Mouse (Mus musculus) hindbrain, embryonic 11.5 days (tissue): ENCODE measurements around the gene Dclk3. TPM values are rescaled to one million over a fixed set of nuclear protein-coding genes. Genes with fewer than 3 reads are reported as not detected.
A peak's percentile ranks its signal among the peaks of the same experiment; 100 is the strongest.

Source experiments
- ATAC-seq: fragments of 200-750 bp; cut with Nextera tagmentation; 2 replicates; pipeline ENCODE4 v1.8.0; 2017; ENCODE audit warnings: mild to moderate bottlenecking, moderate TSS enrichment, moderate library complexity; ENCODE audit not compliant: low FRiP score
- DNase-seq: peaks from one replicate; pipeline ENCODE4 v3.0.0-alpha.2; 2015; ENCODE audit warnings: low spot score
- H3K27ac ChIP-seq: fragments of 300-500 bp; sonication (generic); 2 replicates; pipeline ENCODE4 v1.5.1; 2014; ENCODE audit warnings: mild to moderate bottlenecking, low read depth, low read length
- H3K27me3 ChIP-seq: fragments of 300-500 bp; sonication (generic); 2 replicates; pipeline ENCODE4 v1.6.1; 2014; ENCODE audit warnings: mild to moderate bottlenecking, low read length, moderate library complexity, mixed read lengths; ENCODE audit not compliant: control insufficient read depth, insufficient read depth
- H3K36me3 ChIP-seq: fragments of 300-500 bp; sonication (generic); 2 replicates; pipeline ENCODE4 v1.6.1; 2014; ENCODE audit warnings: mild to moderate bottlenecking, low read length, moderate library complexity, mixed read lengths; ENCODE audit not compliant: control insufficient read depth, insufficient read depth
- H3K4me1 ChIP-seq: fragments of 300-500 bp; sonication (generic); replicated peaks from 2 replicates; pipeline ENCODE4 v1.6.1; 2014; ENCODE audit warnings: low read length, mixed read lengths; ENCODE audit not compliant: control insufficient read depth, insufficient read depth
- H3K4me2 ChIP-seq: fragments of 300-500 bp; sonication (generic); replicated peaks from 2 replicates; pipeline ENCODE4 v1.6.1; 2014; ENCODE audit warnings: mild to moderate bottlenecking, low read depth, low read length
- H3K4me3 ChIP-seq: fragments of 300-500 bp; sonication (generic); 2 replicates; pipeline ENCODE4 v1.5.1; 2014; ENCODE audit warnings: low read depth, low read length
- H3K9ac ChIP-seq: fragments of 300-500 bp; sonication (generic); 2 replicates; pipeline ENCODE4 v1.6.1; 2014; ENCODE audit warnings: low read depth, low read length
- H3K9me3 ChIP-seq: fragments of 300-500 bp; sonication (generic); 2 replicates; pipeline ENCODE4 v1.6.1; 2016; ENCODE audit warnings: low read length; ENCODE audit not compliant: control insufficient read depth
- WGBS: fragments of 180-500 bp; shearing (Covaris S2); extraction: QIAGEN DNeasy Blood & Tissue Kit; methylation state at CpG from one replicate; pipeline ENCODE4 v1.1.7; 2014; 5-methylcytosine and 5-hydroxymethylcytosine counted together
- polyA plus RNA-seq: library from polyadenylated mRNA; unstranded; fragments of >200 nt; fragmentation: Nextera tagmentation; extraction: Ambion mirVana; gene quantifications from 2 replicates; pipeline ENCODE4 v1.2.1, GENCODE M21; 2014

Gene Dclk3
- polyA plus RNA-seq, 1 experiment from 2014 or later = 0.32 TPM

GRCm38 (mm10) chr9:111486645-111487477, 48.0 kb downstream of the Dclk3 start:
- DNase-seq = peak; percentile 35

GRCm38 (mm10) chr9:111490583-111490982, 51.7 kb downstream of the Dclk3 start:
- no peaks in the 10 kb centered on the region for H3K36me3 ChIP-seq
- no peak overlapping the region for H3K27ac ChIP-seq
- H3K9me3 ChIP-seq = no peaks in the 10 kb centered on the region
- H3K4me3 ChIP-seq = no peak overlapping the region
- H3K4me2 ChIP-seq = no peak overlapping the region
- H3K27me3 ChIP-seq = no peaks in the 10 kb centered on the region
- ATAC-seq (no peak), DNase-seq (no peak)
- WGBS = 53% methylated on average over 8 of the region's 8 CpGs
- H3K9ac ChIP-seq = no peak overlapping the region
- no peaks in the 10 kb centered on the region for H3K4me1 ChIP-seq

More at GRCm38 (mm10) chr9:111486645-111487477, 48.0 kb downstream of the Dclk3 start:
- no peak overlapping the region for H3K9ac ChIP-seq
- no peak overlapping the region for H3K27ac ChIP-seq
- H3K4me3 ChIP-seq = no peak overlapping the region
- peak; percentile 33 for ATAC-seq
- H3K4me1 ChIP-seq = no peaks in the 10 kb centered on the region
- no peaks in the 10 kb centered on the region for H3K36me3 ChIP-seq
- no peaks in the 10 kb centered on the region for H3K27me3 ChIP-seq
- H3K9me3 ChIP-seq = no peaks in the 10 kb centered on the region
- 39% methylated on average over 10 of the region's 10 CpGs for WGBS
- H3K4me2 ChIP-seq = no peak overlapping the region

GRCm38 (mm10) chr9:111491280-111491679, 52.4 kb downstream of the Dclk3 start:
- Histone ChIP-seq H3K36me3 (no peaks in the 10 kb centered on the region), H3K4me2 (no peak overlapping the region), H3K9me3 (no peaks in the 10 kb centered on the region), H3K4me1 (no peaks in the 10 kb centered on the region), H3K9ac (no peak overlapping the region), H3K27me3 (no peaks in the 10 kb centered on the region), H3K27ac (no peak overlapping the region), H3K4me3 (no peak overlapping the region)
- no peak for DNase-seq
- no peak; the same call in 1 of the 2 replicates for ATAC-seq
- 63% methylated on average over 4 of the region's 4 CpGs for WGBS

DNA sequence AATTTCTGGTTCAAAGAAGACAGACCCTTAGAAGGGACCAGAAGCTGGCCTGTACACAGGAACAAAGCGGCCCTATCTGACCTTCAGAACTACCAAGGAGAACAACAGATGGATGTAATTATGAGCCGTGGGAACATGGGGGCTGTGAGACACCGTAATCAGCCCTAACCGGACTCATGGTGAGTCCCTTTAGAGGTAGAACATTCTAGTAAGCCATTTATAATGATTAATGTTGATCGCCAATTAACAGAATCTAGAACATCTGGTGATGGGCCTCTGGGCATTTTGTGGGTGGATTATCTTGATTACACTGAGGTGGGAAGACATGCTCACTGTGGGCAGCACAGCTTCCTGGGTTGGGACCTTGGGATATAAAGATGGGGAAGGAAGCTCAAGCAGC, 54.6 kb downstream of the Dclk3 start:
- no peaks in the 10 kb centered on the region for H3K27me3 ChIP-seq
- no peak overlapping the region for H3K27ac ChIP-seq
- H3K9me3 ChIP-seq = no peaks in the 10 kb centered on the region
- DNase-seq (no peak), ATAC-seq (no peak)
- H3K4me2 ChIP-seq = no peak overlapping the region
- no peaks in the 10 kb centered on the region for H3K36me3 ChIP-seq
- H3K4me1 ChIP-seq = no peaks in the 10 kb centered on the region
- H3K9ac ChIP-seq = no peak overlapping the region
- WGBS = 64% methylated on average over 5 of the region's 5 CpGs
- no peak overlapping the region for H3K4me3 ChIP-seq

DNA sequence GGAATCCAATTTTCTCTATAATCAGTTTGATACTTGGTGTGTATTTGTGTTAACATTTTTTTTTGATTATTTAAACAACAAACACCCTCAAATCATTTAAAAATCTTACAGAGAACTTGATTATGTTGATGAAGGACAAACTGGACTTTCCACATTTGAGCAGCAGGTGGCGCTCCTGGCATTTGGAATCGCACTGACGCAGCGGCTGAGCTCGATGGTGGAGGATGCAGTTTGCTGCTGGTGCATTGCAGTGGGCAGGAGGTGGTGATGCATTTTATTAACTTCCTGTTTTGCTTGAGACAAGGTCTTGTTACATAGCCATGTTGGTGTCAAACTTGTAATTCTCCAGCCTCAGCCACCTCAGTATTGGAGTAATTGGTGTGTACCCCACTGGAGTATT, 56.7 kb downstream of the Dclk3 start:
- H3K36me3 ChIP-seq = no peaks in the 10 kb centered on the region
- H3K9ac ChIP-seq = no peak overlapping the region
- 0% methylated on average over 5 of the region's 5 CpGs for WGBS
- H3K4me3 ChIP-seq = no peak overlapping the region
- no peaks in the 10 kb centered on the region for H3K4me1 ChIP-seq
- no peaks in the 10 kb centered on the region for H3K27me3 ChIP-seq
- H3K4me2 ChIP-seq = no peak overlapping the region
- no peak overlapping the region for H3K27ac ChIP-seq
- no peaks in the 10 kb centered on the region for H3K9me3 ChIP-seq
- peak; percentile 91 for DNase-seq
- peak; percentile 62 for ATAC-seq

DNA sequence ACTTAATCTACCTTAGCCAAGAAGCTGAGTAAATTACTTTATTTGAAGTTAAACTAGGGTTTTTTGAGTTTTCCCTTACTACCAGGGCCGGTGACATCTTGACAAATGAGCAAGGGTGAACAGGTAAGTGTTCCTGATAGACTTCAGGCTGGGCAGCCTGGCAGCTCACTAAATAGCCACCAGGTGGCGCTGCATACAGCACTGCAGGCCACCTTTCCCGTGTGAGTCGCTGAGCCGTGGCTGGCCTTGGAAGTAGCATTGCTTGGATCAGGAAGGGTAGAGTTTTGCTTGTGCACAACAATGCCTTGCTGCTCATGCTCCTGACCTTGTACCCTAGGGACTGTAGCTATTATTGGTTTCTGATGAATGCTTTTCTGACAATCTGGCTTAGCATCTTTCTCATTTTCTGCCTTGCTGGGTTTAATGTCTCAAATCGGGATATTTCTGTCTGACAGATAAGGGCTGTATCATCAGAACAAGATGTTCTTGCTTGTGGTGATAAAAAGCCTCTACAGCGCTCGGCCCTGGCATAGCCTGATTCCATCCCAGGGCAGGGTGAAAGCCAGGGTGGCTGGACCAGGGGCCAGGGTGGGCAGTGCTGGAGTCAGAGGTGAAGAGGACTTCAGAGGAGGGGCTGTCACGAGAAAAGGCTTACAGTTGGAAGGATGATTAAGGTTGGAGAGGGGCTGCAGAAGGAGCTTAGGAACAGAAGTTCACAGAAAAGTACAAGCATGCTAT, 58.4 kb downstream of the Dclk3 start:
- ATAC-seq = peak; percentile 53
- H3K4me2 ChIP-seq = no peak overlapping the region
- no peak overlapping the region for H3K27ac ChIP-seq
- H3K27me3 ChIP-seq = no peaks in the 10 kb centered on the region
- no peaks in the 10 kb centered on the region for H3K9me3 ChIP-seq
- DNase-seq = peak; percentile 86
- no peaks in the 10 kb centered on the region for H3K36me3 ChIP-seq
- H3K4me1 ChIP-seq = no peaks in the 10 kb centered on the region
- WGBS = 34% methylated on average over 9 of the region's 9 CpGs
- no peak overlapping the region for H3K4me3 ChIP-seq
- no peak overlapping the region for H3K9ac ChIP-seq

DNA sequence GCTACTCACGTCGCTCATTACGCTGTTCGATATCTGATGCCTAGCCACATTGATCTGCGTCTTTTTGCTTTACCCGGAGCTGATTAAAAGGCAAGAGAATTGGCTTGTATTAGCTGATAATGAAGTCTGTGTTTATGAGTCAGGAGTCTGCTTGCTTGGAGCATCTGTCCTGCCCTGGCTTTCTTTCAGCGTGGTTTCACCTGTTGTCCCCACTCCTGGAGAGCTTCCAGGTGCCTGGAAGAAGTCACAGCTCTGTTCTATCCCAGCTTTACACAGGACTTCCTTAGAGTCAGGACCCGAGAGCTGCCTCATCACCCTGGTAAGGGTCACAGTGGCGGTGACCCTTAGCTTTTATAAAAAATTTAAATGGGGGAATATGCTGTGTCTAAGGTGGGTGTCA, 61.3 kb downstream of the Dclk3 start:
- DNase-seq = no peak
- H3K4me1 ChIP-seq = no peaks in the 10 kb centered on the region
- no peak overlapping the region for H3K4me3 ChIP-seq
- ATAC-seq = no peak
- H3K36me3 ChIP-seq = no peaks in the 10 kb centered on the region
- no peak overlapping the region for H3K27ac ChIP-seq
- H3K27me3 ChIP-seq = no peaks in the 10 kb centered on the region
- 83% methylated on average over 9 of the region's 9 CpGs for WGBS
- no peak overlapping the region for H3K4me2 ChIP-seq
- no peak overlapping the region for H3K9ac ChIP-seq
- H3K9me3 ChIP-seq = no peaks in the 10 kb centered on the region

DNA sequence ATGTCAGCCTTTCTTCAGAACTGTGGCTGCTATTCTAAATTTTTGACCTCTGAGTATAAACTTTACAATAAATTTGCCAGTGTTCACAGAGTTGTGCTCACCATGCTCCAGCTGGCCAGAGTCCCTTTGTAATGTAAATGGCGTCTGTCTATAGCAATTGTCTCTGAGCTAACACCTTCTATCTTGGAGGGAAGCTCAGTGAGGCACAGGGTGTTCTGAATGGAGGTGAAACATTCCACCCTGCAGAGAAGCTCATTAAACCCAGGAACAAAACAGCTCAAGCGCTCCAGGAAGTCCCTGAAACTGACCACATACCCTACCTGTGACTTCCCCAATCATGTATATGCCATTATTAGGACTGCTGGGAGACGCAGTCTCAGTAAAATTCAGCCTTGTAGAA, 67.2 kb downstream of the Dclk3 start:
- Histone ChIP-seq H3K4me2 (no peak overlapping the region), H3K27me3 (no peaks in the 10 kb centered on the region), H3K4me3 (no peak overlapping the region), H3K9ac (no peak overlapping the region), H3K36me3 (no peaks in the 10 kb centered on the region), H3K9me3 (no peaks in the 10 kb centered on the region), H3K4me1 (no peaks in the 10 kb centered on the region), H3K27ac (no peak overlapping the region)
- no peak for DNase-seq
- WGBS = 36% methylated on average over 3 of the region's 3 CpGs
- ATAC-seq = no peak
